Mouse (Mus musculus): ENCODE data around the gene Pdhb.

DNA sequence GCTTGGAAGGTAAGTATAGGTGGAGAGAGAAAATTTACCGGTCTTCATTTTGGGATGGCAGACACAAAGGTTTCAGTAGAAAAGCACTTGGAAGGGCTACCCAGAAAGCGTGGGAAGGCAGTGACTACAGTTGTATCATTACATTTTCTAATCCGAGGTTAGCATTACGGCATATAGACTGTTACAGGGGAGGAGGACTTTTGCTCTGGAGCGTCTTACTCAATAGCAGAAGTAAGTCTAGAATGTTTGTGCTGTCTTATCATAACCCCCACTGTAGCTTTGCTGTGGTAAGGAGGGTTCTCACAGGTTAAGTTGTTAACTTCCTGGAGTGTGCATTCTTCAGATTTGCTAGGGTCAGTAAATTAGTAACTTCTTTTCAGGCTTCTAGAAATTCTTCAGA lies 43.3 kb upstream of the Pdhb start:
- TF ChIP-seq MXI1 (IDR thresholded peaks at IDR 0.05; ENCODE audit: low read depth, low read length), result no peak
- TF ChIP-seq POLR2A (IDR thresholded peaks at IDR 0.05; ENCODE audit: control insufficient read depth in 1 of 2, insufficient read depth in 1 of 2, low read depth in 1 of 2, low read length in 2 of 2, poor library complexity in 1 of 2), result no peak
- TF ChIP-seq KAT2A (conservative IDR thresholded peaks at IDR 0.05; ENCODE audit: low read depth, low read length), result no peak
- no peak for TF ChIP-seq MYC (IDR thresholded peaks at IDR 0.05; ENCODE audit: low read depth, low read length)
- no peak for TF ChIP-seq USF1 (IDR thresholded peaks at IDR 0.05; ENCODE audit: low read depth, low read length)
- TF ChIP-seq SIN3A (IDR thresholded peaks at IDR 0.05; ENCODE audit: low read length), result no peak

Data from MEL (cell line).